Mouse (Mus musculus) fat pad, adult 2 months (tissue): ENCODE measurements at regions not wholly inside any gene's neighbourhood (a gene's known extent, or its start where the extent isn't known, plus 50 kb on each side); places are given as distances from the start of the nearest gene placed in this dataset.
"Not testable (repeated sequence)": the region's sequence is repeated elsewhere in the genome, so short reads cannot be mapped to it uniquely, and the experiment has no call there.

Source experiments
- DNase-seq: peaks from one replicate; pipeline ENCODE4 v3.0.0-alpha.2; 2011; ENCODE audit warnings: low read depth, low spot score; ENCODE audit errors: extremely low read depth

- DNase-seq = no peak
These were observed 1984.0 kb downstream of the 4930444P10Rik start for GRCm38 (mm10) chr1:14109190-14109482.

- DNase-seq = no peak
These were observed 1984.5 kb downstream of the 4930444P10Rik start for GRCm38 (mm10) chr1:14108450-14109189.

GRCm38 (mm10) chr1:14105521-14105920 lies 1987.6 kb downstream of the 4930444P10Rik start:
- DNase-seq = not testable (repeated sequence)

GRCm38 (mm10) chr1:14104529-14104928 lies 1988.6 kb downstream of the 4930444P10Rik start:
- no peak for DNase-seq

- no peak for DNase-seq
These were observed 1994.1 kb downstream of the 4930444P10Rik start for GRCm38 (mm10) chr1:14099031-14099430.

- DNase-seq = no peak
These were observed 1995.4 kb downstream of the 4930444P10Rik start for GRCm38 (mm10) chr1:14097567-14098228.

GRCm38 (mm10) chr1:14064856-14065255 lies 2028.3 kb downstream of the 4930444P10Rik start:
- DNase-seq = no peak

- DNase-seq = no peak
These were observed 2057.0 kb downstream of the 4930444P10Rik start for GRCm38 (mm10) chr1:14036163-14036562.

- no peak for DNase-seq
These were observed 2081.6 kb downstream of the 4930444P10Rik start for GRCm38 (mm10) chr1:14011484-14011883.

- DNase-seq = no peak
These were observed 2082.3 kb downstream of the 4930444P10Rik start for GRCm38 (mm10) chr1:14010789-14011188.

- peak; percentile 55 for DNase-seq
These were observed 2090.6 kb downstream of the 4930444P10Rik start for GRCm38 (mm10) chr1:14002550-14002949.

GRCm38 (mm10) chr1:14001431-14001830 lies 2091.7 kb downstream of the 4930444P10Rik start:
- DNase-seq = peak; percentile 95

GRCm38 (mm10) chr1:14000605-14001395 lies 2092.3 kb downstream of the 4930444P10Rik start:
- peak; percentile 95 for DNase-seq

- DNase-seq = peak; percentile 34
These were observed 2094.9 kb downstream of the 4930444P10Rik start for GRCm38 (mm10) chr1:13998178-13998708.

GRCm38 (mm10) chr1:13993825-13994509 lies 2099.2 kb downstream of the 4930444P10Rik start:
- DNase-seq = no peak

- no peak for DNase-seq
These were observed 2100.1 kb downstream of the 4930444P10Rik start for GRCm38 (mm10) chr1:13992978-13993377.

- DNase-seq = no peak
These were observed 2103.8 kb downstream of the 4930444P10Rik start for GRCm38 (mm10) chr1:13989360-13989759.

GRCm38 (mm10) chr1:13984833-13985232 lies 2108.3 kb downstream of the 4930444P10Rik start:
- no peak for DNase-seq

- no peak for DNase-seq
These were observed 2112.9 kb downstream of the 4930444P10Rik start for GRCm38 (mm10) chr1:13980273-13980672.

- no peak for DNase-seq
These were observed 2114.5 kb downstream of the 4930444P10Rik start for GRCm38 (mm10) chr1:13978640-13979039.

- no peak for DNase-seq
These were observed 2115.9 kb downstream of the 4930444P10Rik start for GRCm38 (mm10) chr1:13977207-13977606.
